In the genomic region with DNA sequence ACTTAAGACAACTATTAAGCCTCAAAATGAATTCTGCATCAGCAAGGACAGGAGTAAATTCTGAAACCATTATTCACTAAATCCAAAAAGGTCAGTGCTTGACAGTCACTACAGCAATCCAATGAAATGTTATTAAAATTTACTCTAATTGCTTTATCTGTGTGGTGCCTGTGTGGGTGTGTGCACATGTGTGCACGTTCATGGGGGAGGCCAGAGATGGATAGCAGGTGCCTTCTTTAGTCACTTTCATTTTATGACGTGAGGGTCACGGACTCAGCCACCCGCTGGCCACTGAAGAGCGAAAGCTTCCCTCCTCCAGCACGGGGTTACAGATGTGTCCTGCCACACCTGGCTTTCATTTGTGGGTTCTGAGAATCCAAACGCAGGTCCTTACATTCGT, we compare ENCODE assay signal across 24 mouse cellular contexts. TPM values are rescaled to one million over a fixed set of nuclear protein-coding genes. Genes with fewer than 3 reads are reported as not detected.
DNase-seq lines count a peak whose midpoint lies in the region; ATAC-seq lines count a peak whose summit lies in the region.
"Had no signal": no experiment of that assay in that cellular context is flagged by ENCODE, and none has a peak within 500 bp of the region (broad histone marks: within the 10 kb centered on the region; RNA-seq: fewer than 3 reads in every experiment).

No protein-coding gene starts in this region.

- DNase-seq in liver: peak; percentile 30
- no peak for DNase-seq in heart, adult 9 months (ENCODE audit: low spot score in 2 of 2)
- DNase-seq in layer of hippocampus, adult 11-12 months (ENCODE audit: low spot score): no peak
- DNase-seq in ovary, adult 18-20 months (ENCODE audit: low spot score): no peak
- no peak for DNase-seq in frontal cortex, postnatal 25 days (ENCODE audit: low spot score in 2 of 2)
- DNase-seq: adrenal gland, postnatal 14 days; B cell, adult 2 months; cerebellum, adult 11-12 months; cerebellum, postnatal 10 days; heart, postnatal 14 days; kidney, adult 18-20 months; lung, postnatal 4 days; right cerebral cortex, adult 18-20 months; spleen, adult 18-20 months; thymus, postnatal 14 days had no signal

- H3K4me3 ChIP-seq in liver, embryonic 15.5 days (replicated peaks): peak overlapping the region; percentile 10
- H3K4me3 ChIP-seq: hindbrain, embryonic 10.5 days; kidney, embryonic 15.5 days; midbrain, embryonic 15.5 days; neural tube, embryonic 15.5 days had no signal

- H3K27ac ChIP-seq in liver, embryonic 15.5 days (replicated peaks): no peak overlapping the region
- H3K27ac ChIP-seq: hindbrain, embryonic 10.5 days; kidney, embryonic 15.5 days; midbrain, embryonic 15.5 days; neural tube, embryonic 15.5 days had no signal

- WGBS in liver, embryonic 15.5 days (ENCODE audit: insufficient replicate concordance): 49% methylated on average over 8 of the region's 8 CpGs

- H3K4me1 ChIP-seq in liver, embryonic 15.5 days (replicated peaks): peaks cover 30% of the 10 kb centered on the region
- H3K4me1 ChIP-seq: midbrain, embryonic 15.5 days; neural tube, embryonic 15.5 days had no signal

- H3K36me3 ChIP-seq in liver, embryonic 15.5 days (replicated peaks): no peaks in the 10 kb centered on the region
- H3K36me3 ChIP-seq: midbrain, embryonic 15.5 days; neural tube, embryonic 15.5 days had no signal

- H3K27me3 ChIP-seq in liver, embryonic 15.5 days: no peaks in the 10 kb centered on the region
- H3K27me3 ChIP-seq: kidney, embryonic 15.5 days; midbrain, embryonic 15.5 days; neural tube, embryonic 15.5 days had no signal

- no peak overlapping the region for H3K9ac ChIP-seq in liver, embryonic 15.5 days
- H3K9ac ChIP-seq: kidney, embryonic 15.5 days; midbrain, embryonic 15.5 days; neural tube, embryonic 15.5 days had no signal

- no peaks in the 10 kb centered on the region for H3K9me3 ChIP-seq in liver, embryonic 15.5 days (replicated peaks)
- H3K9me3 ChIP-seq: hindbrain, embryonic 10.5 days; kidney, embryonic 15.5 days; midbrain, embryonic 15.5 days; neural tube, embryonic 15.5 days had no signal

- ATAC-seq in common myeloid progenitor, adult 5-6 weeks (replicated peaks; ENCODE audit: low read depth, poor library complexity, severe bottlenecking): 0 out of 2 replicates have a peak, but pooled peaks have one; percentile 36
- peak; percentile 58; the same call in 1 of the 2 replicates for ATAC-seq in liver, embryonic 15.5 days (ENCODE audit: insufficient read depth)
- ATAC-seq: forebrain, embryonic 14.5 days; hindbrain, embryonic 16.5 days; lung, postnatal 0 days; midbrain, embryonic 15.5 days had no signal

- H3K4me2 ChIP-seq in liver, embryonic 15.5 days: peak overlapping the region; percentile 52
- H3K4me2 ChIP-seq: kidney, embryonic 15.5 days; midbrain, embryonic 15.5 days; neural tube, embryonic 15.5 days had no signal

RNA-seq across cellular contexts. Expression of gene Zdhhc21, which starts 43.4 kb away (rescaled TPM):
- 16.4 and 21.8 TPM in 2 replicates for total RNA-seq in common myeloid progenitor, adult 5-6 weeks (2017)
- 2.3 and 2.7 TPM in 2 replicates for polyA plus RNA-seq in liver, embryonic 15.5 days (2015; fragmentation: Nextera tagmentation; extraction: Ambion mirVana)
